In genomic region chr15:8051177-8051576, GRCm38 (mm10) we compare ENCODE assay signal across 23 mouse cellular contexts.
"Had no signal": no experiment of that assay in that cellular context is flagged by ENCODE, and none has a peak within 500 bp of the region (broad histone marks: within the 10 kb centered on the region; RNA-seq: fewer than 3 reads in every experiment).

No protein-coding gene starts in this region.

- H3K27me3 ChIP-seq: heart, embryonic 13.5 days; heart, embryonic 15.5 days; hindbrain, embryonic 13.5 days; hindbrain, embryonic 15.5 days; limb, embryonic 12.5 days; liver, embryonic 13.5 days had no signal

- H3K4me1 ChIP-seq: heart, embryonic 13.5 days; heart, embryonic 15.5 days; hindbrain, embryonic 13.5 days; hindbrain, embryonic 15.5 days; limb, embryonic 10.5 days; limb, embryonic 12.5 days; liver, embryonic 13.5 days had no signal

- ATAC-seq: hindbrain, postnatal 0 days; intestine, postnatal 0 days had no signal

- DNase-seq: gastrocnemius, adult 2 months; gastrocnemius, postnatal 10 days; gastrocnemius, postnatal 25 days; heart, adult 11 months; heart, adult 2 months; heart, postnatal 14 days; heart, postnatal 36 days; kidney, adult 18-20 months; kidney, adult 8-10 months; kidney, postnatal 10 days; kidney, postnatal 25 days; kidney, postnatal 4 days; liver; liver, embryonic 13.5 days had no signal

- H3K27ac ChIP-seq: gastrocnemius, adult 2 months; heart, adult 2 months; heart, embryonic 13.5 days; heart, embryonic 15.5 days; hindbrain, embryonic 13.5 days; hindbrain, embryonic 15.5 days; hindbrain, postnatal 0 days; layer of hippocampus, adult 2 months; limb, embryonic 10.5 days; limb, embryonic 12.5 days; liver, embryonic 13.5 days had no signal

- H3K4me3 ChIP-seq: gastrocnemius, adult 2 months; heart, adult 2 months; heart, embryonic 13.5 days; heart, embryonic 15.5 days; hindbrain, embryonic 13.5 days; hindbrain, embryonic 15.5 days; layer of hippocampus, adult 2 months; limb, embryonic 10.5 days; limb, embryonic 12.5 days; liver, embryonic 13.5 days had no signal

- H3K9me3 ChIP-seq: heart, embryonic 13.5 days; heart, embryonic 15.5 days; hindbrain, embryonic 13.5 days; hindbrain, embryonic 15.5 days; limb, embryonic 10.5 days; limb, embryonic 12.5 days; liver, embryonic 13.5 days had no signal
